Mouse (Mus musculus) midbrain, embryonic 16.5 days (tissue): Measurements from ENCODE around the gene Atad1. TPM values are rescaled to one million over a fixed set of nuclear protein-coding genes. Genes with fewer than 3 reads are reported as not detected.
A peak's percentile ranks its signal among the peaks of the same experiment; 100 is the strongest.

ENCODE experiments used
- ATAC-seq: fragments of 200-750 bp; cut with Nextera tagmentation; 2 replicates; pipeline ENCODE4 v1.8.0; 2017; ENCODE audit warnings: moderate TSS enrichment
- H3K27ac ChIP-seq: fragments of 300-500 bp; sonication (generic); 2 replicates; pipeline ENCODE4 v1.5.1; 2014; ENCODE audit warnings: mild to moderate bottlenecking, low read length, mixed read lengths
- H3K27me3 ChIP-seq: fragments of 300-500 bp; sonication (generic); 2 replicates; pipeline ENCODE4 v1.6.1; 2014; ENCODE audit warnings: low read depth, low read length, mixed read lengths; ENCODE audit not compliant: control insufficient read depth, insufficient read depth
- H3K36me3 ChIP-seq: fragments of 300-500 bp; sonication (generic); 2 replicates; pipeline ENCODE4 v1.6.1; 2014; ENCODE audit warnings: mild to moderate bottlenecking, low read length, moderate library complexity, mixed read lengths; ENCODE audit not compliant: control insufficient read depth, insufficient read depth
- H3K4me1 ChIP-seq: fragments of 300-500 bp; sonication (generic); 2 replicates; pipeline ENCODE4 v1.6.1; 2014; ENCODE audit warnings: mild to moderate bottlenecking, low read length, mixed read lengths; ENCODE audit not compliant: control insufficient read depth, insufficient read depth
- H3K4me2 ChIP-seq: fragments of 300-500 bp; sonication (generic); 2 replicates; pipeline ENCODE4 v1.6.1; 2014; ENCODE audit warnings: mild to moderate bottlenecking, low read length, mixed read lengths
- H3K4me3 ChIP-seq: fragments of 300-500 bp; sonication (generic); 2 replicates; pipeline ENCODE4 v1.5.1; 2014; ENCODE audit warnings: low read depth, mild to moderate bottlenecking, low read length, moderate library complexity, mixed read lengths
- H3K9ac ChIP-seq: fragments of 300-500 bp; sonication (generic); 2 replicates; pipeline ENCODE4 v1.6.1; 2014; ENCODE audit warnings: low read depth, low read length, mixed read lengths
- H3K9me3 ChIP-seq: fragments of 300-500 bp; sonication (generic); replicated peaks from 2 replicates; pipeline ENCODE4 v1.6.1; 2014; ENCODE audit warnings: mild to moderate bottlenecking, low read length, mixed read lengths; ENCODE audit not compliant: control insufficient read depth, poor library complexity, severe bottlenecking
- WGBS: fragments of 180-500 bp; shearing (Covaris S2); extraction: QIAGEN DNeasy Blood & Tissue Kit; methylation state at CpG from one replicate; pipeline ENCODE4 v1.1.7; 2014; 5-methylcytosine and 5-hydroxymethylcytosine counted together
- polyA plus RNA-seq: library from polyadenylated mRNA; unstranded; fragments of >200 nt; fragmentation: Nextera tagmentation; extraction: Ambion mirVana; gene quantifications from 2 replicates; pipeline ENCODE4 v1.2.1, GENCODE M21; 2015

The Atad1 gene
- polyA plus RNA-seq, 1 experiment from 2014 or later, result 116 TPM

- H3K4me1 ChIP-seq, result peaks cover 8% of the 10 kb centered on the region
- 0 out of 2 replicates have a peak, but pooled peaks have one; percentile 64 for ATAC-seq
- H3K4me3 ChIP-seq, result peak overlapping the region; percentile 20
- WGBS, result 1% methylated on average over 22 of the region's 22 CpGs
- no peaks in the 10 kb centered on the region for H3K36me3 ChIP-seq
- no peaks in the 10 kb centered on the region for H3K9me3 ChIP-seq
- H3K9ac ChIP-seq, result peak overlapping the region; percentile 57
- peak overlapping the region; percentile 56 for H3K4me2 ChIP-seq
- H3K27ac ChIP-seq, result no peak overlapping the region
- no peaks in the 10 kb centered on the region for H3K27me3 ChIP-seq
These were observed 12.9 kb downstream of the Atad1 start for GRCm38 (mm10) chr19:32726451-32727325.

GRCm38 (mm10) chr19:32723817-32724216, 15.8 kb downstream of the Atad1 start:
- H3K36me3 ChIP-seq, result no peaks in the 10 kb centered on the region

GRCm38 (mm10) chr19:32720319-32720718, 19.3 kb downstream of the Atad1 start:
- WGBS, result 93% methylated on average over 1 of the region's 1 CpGs
- no peak for ATAC-seq
- no peak overlapping the region for H3K4me3 ChIP-seq

More at GRCm38 (mm10) chr19:32723817-32724216, 15.8 kb downstream of the Atad1 start:
- H3K9me3 ChIP-seq, result 0 out of 2 replicates have a peak, but pooled peaks cover 2% of the 10 kb centered on the region
- no peak overlapping the region for H3K4me3 ChIP-seq
- H3K27ac ChIP-seq, result no peak overlapping the region
- peaks cover 8% of the 10 kb centered on the region for H3K4me1 ChIP-seq
- H3K9ac ChIP-seq, result no peak overlapping the region
- ATAC-seq, result no peak
- no peak overlapping the region for H3K4me2 ChIP-seq
- no peaks in the 10 kb centered on the region for H3K27me3 ChIP-seq
- 14% methylated on average over 7 of the region's 7 CpGs for WGBS

GRCm38 (mm10) chr19:32717590-32717989, 22.0 kb downstream of the Atad1 start:
- 69% methylated on average over 3 of the region's 3 CpGs for WGBS
- no peak overlapping the region for H3K4me3 ChIP-seq
- no peak overlapping the region for H3K9ac ChIP-seq
- no peaks in the 10 kb centered on the region for H3K36me3 ChIP-seq
- no peak overlapping the region for H3K4me2 ChIP-seq
- no peak for ATAC-seq
- H3K9me3 ChIP-seq, result 0 out of 2 replicates have a peak, but pooled peaks cover 2% of the 10 kb centered on the region
- H3K27me3 ChIP-seq, result no peaks in the 10 kb centered on the region
- H3K4me1 ChIP-seq, result no peaks in the 10 kb centered on the region; the same call in 1 of the 2 replicates
- H3K27ac ChIP-seq, result no peak overlapping the region

More at GRCm38 (mm10) chr19:32720319-32720718, 19.3 kb downstream of the Atad1 start:
- no peaks in the 10 kb centered on the region for H3K4me1 ChIP-seq
- no peaks in the 10 kb centered on the region for H3K36me3 ChIP-seq
- no peak overlapping the region for H3K4me2 ChIP-seq
- H3K9me3 ChIP-seq, result 0 out of 2 replicates have a peak, but pooled peaks cover 2% of the 10 kb centered on the region
- H3K27me3 ChIP-seq, result no peaks in the 10 kb centered on the region
- H3K9ac ChIP-seq, result no peak overlapping the region
- H3K27ac ChIP-seq, result no peak overlapping the region

DNA sequence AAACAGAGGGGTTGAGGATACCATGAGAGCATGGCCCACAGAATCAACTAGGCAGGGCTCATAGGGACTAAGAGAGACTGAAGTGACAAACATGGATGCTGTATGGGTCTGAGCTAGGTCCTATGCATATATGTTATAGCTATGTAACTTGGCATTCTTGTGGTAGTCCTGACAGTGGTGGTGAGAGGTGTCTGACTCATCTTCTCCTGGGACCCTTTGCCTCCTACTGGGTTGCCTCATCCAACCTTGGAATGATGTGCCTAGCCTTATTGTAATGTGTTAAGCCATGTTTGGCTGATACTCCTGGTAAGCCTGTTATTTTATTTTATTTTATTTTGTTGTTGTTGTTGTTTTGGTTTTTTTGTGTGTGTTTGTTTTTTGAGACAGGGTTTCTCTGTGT, 23.9 kb downstream of the Atad1 start:
- Histone ChIP-seq H3K9ac (no peak overlapping the region), H3K4me2 (no peak overlapping the region), H3K27ac (no peak overlapping the region), H3K4me3 (no peak overlapping the region), H3K9me3 (0 out of 2 replicates have a peak, but pooled peaks cover 2% of the 10 kb centered on the region), H3K27me3 (no peaks in the 10 kb centered on the region), H3K36me3 (no peaks in the 10 kb centered on the region), H3K4me1 (peaks cover 6% of the 10 kb centered on the region)
- no peak for ATAC-seq

- 2% methylated on average over 3 of the region's 3 CpGs for WGBS
- Histone ChIP-seq H3K4me3 (no peak overlapping the region), H3K4me2 (no peak overlapping the region), H3K4me1 (peaks cover 11% of the 10 kb centered on the region), H3K9me3 (0 out of 2 replicates have a peak, but pooled peaks cover 2% of the 10 kb centered on the region), H3K27me3 (no peaks in the 10 kb centered on the region), H3K36me3 (no peaks in the 10 kb centered on the region), H3K9ac (no peak overlapping the region), H3K27ac (no peak overlapping the region)
- no peak for ATAC-seq
These were observed 24.4 kb downstream of the Atad1 start for GRCm38 (mm10) chr19:32715201-32715600.

DNA sequence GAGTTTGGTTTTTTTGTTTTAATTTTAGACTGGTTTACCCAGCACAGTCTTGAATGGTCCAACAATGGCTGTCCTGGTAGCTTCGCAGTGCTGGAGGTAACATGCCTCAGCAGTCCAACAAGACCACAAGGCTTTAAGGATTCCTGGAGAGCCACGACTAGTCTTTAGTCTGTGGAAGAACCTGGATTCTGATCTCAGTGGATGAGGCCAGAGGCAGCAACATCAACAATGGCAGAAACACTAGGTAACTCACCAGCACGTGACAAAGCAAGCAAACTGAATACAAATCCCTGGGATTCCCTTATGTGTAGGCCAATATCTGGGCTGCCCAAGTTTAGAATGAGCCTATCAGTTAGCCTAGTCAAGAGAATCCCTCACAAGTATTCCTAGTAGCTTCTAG, 26.1 kb downstream of the Atad1 start:
- no peak for ATAC-seq
- 63% methylated on average over 3 of the region's 3 CpGs for WGBS
- Histone ChIP-seq H3K27ac (no peak overlapping the region), H3K27me3 (no peaks in the 10 kb centered on the region), H3K4me2 (no peak overlapping the region), H3K9ac (no peak overlapping the region; the same call in 1 of the 2 replicates), H3K36me3 (no peaks in the 10 kb centered on the region; the same call in 1 of the 2 replicates), H3K4me1 (peaks cover 12% of the 10 kb centered on the region), H3K4me3 (no peak overlapping the region), H3K9me3 (no peaks in the 10 kb centered on the region)

GRCm38 (mm10) chr19:32712588-32713042, 27.0 kb downstream of the Atad1 start:
- WGBS, result 1% methylated on average over 11 of the region's 11 CpGs
- ATAC-seq, result peak; percentile 93

More at GRCm38 (mm10) chr19:32712588-32713042, 27.0 kb downstream of the Atad1 start:
- no peaks in the 10 kb centered on the region; the same call in 1 of the 2 replicates for H3K36me3 ChIP-seq
- no peaks in the 10 kb centered on the region for H3K9me3 ChIP-seq
- H3K27me3 ChIP-seq, result no peaks in the 10 kb centered on the region
- H3K4me2 ChIP-seq, result peak overlapping the region; percentile 84
- H3K4me3 ChIP-seq, result peak overlapping the region; percentile 94
- peak overlapping the region; percentile 95 for H3K27ac ChIP-seq
- peaks cover 12% of the 10 kb centered on the region for H3K4me1 ChIP-seq
- H3K9ac ChIP-seq, result peak overlapping the region; percentile 98
